Mouse (Mus musculus): ENCODE data around the gene Ncbp1. TPM values are rescaled to one million over a fixed set of nuclear protein-coding genes. Genes with fewer than 3 reads are reported as not detected.
"Not testable (repeated sequence)": the region's sequence is repeated elsewhere in the genome, so short reads cannot be mapped to it uniquely, and the experiment has no call there.

Gene Ncbp1
- total RNA-seq, 1 experiment from 2014 or later = 49.4 TPM

GRCm38 (mm10) chr4:46129311-46130004, 9.0 kb upstream of the Ncbp1 start:
- no peak for DNase-seq

GRCm38 (mm10) chr4:46130221-46130620, 8.2 kb upstream of the Ncbp1 start:
- DNase-seq = peak; percentile 47

- no peak for DNase-seq
Observed at GRCm38 (mm10) chr4:46131791-46132190, 6.6 kb upstream of the Ncbp1 start.

- no peak for DNase-seq
Observed at GRCm38 (mm10) chr4:46137629-46138286, 655 bp upstream of the Ncbp1 start.

- no peak for DNase-seq
Observed at GRCm38 (mm10) chr4:46144323-46144722, 5.9 kb downstream of the Ncbp1 start.

GRCm38 (mm10) chr4:46146881-46147280, 8.5 kb downstream of the Ncbp1 start:
- no peak for DNase-seq

- no peak for DNase-seq
Observed at GRCm38 (mm10) chr4:46151903-46152544, 13.6 kb downstream of the Ncbp1 start.

- no peak for DNase-seq
Observed at GRCm38 (mm10) chr4:46164027-46164426, 25.6 kb downstream of the Ncbp1 start.

GRCm38 (mm10) chr4:46165831-46166230, 27.4 kb downstream of the Ncbp1 start:
- no peak for DNase-seq

GRCm38 (mm10) chr4:46171761-46172160, 33.3 kb downstream of the Ncbp1 start:
- no peak for DNase-seq

- DNase-seq = no peak
Observed at GRCm38 (mm10) chr4:46176313-46176712, 37.9 kb downstream of the Ncbp1 start.

GRCm38 (mm10) chr4:46177018-46177417, 38.6 kb downstream of the Ncbp1 start:
- DNase-seq = no peak

- DNase-seq = no peak
Observed at GRCm38 (mm10) chr4:46177496-46177895, 39.1 kb downstream of the Ncbp1 start.

- no peak for DNase-seq
Observed at GRCm38 (mm10) chr4:46181168-46181567, 42.8 kb downstream of the Ncbp1 start.

- no peak for DNase-seq
Observed at GRCm38 (mm10) chr4:46182181-46182580, 43.8 kb downstream of the Ncbp1 start.

- no peak for DNase-seq
Observed at GRCm38 (mm10) chr4:46185423-46185822, 47.0 kb downstream of the Ncbp1 start.

- no peak for DNase-seq
Observed at GRCm38 (mm10) chr4:46185890-46186289, 47.5 kb downstream of the Ncbp1 start.

GRCm38 (mm10) chr4:46186466-46186865, 48.1 kb downstream of the Ncbp1 start:
- no peak for DNase-seq

- not testable (repeated sequence) for DNase-seq
Observed at GRCm38 (mm10) chr4:46192011-46192410, 53.6 kb downstream of the Ncbp1 start.

- peak; percentile 96 for DNase-seq
Observed at GRCm38 (mm10) chr4:46195781-46196487, 57.5 kb downstream of the Ncbp1 start, which contains the start of gene Xpa. Gene Xpa (minus strand): TSS chr4:46196311.

GRCm38 (mm10) chr4:46196513-46196912, 58.1 kb downstream of the Ncbp1 start:
- DNase-seq = no peak

- DNase-seq = no peak
Observed at GRCm38 (mm10) chr4:46198064-46198463, 59.7 kb downstream of the Ncbp1 start.

Measured in adrenal gland, postnatal 25 days (tissue).